Mouse (Mus musculus) neural tube, embryonic 11.5 days (tissue): ENCODE measurements around the gene Cd163. TPM values are rescaled to one million over a fixed set of nuclear protein-coding genes. Genes with fewer than 3 reads are reported as not detected.

Source experiments
- ATAC-seq: fragments of 200-750 bp; cut with Nextera tagmentation; 2 replicates; pipeline ENCODE4 v1.8.0; 2017; ENCODE audit warnings: moderate number of reproducible peaks, mild to moderate bottlenecking, moderate TSS enrichment, moderate library complexity; ENCODE audit not compliant: insufficient read depth, low FRiP score, low TSS enrichment
- DNase-seq: peaks from one replicate; pipeline ENCODE4 v3.0.0-alpha.2; 2015; ENCODE audit warnings: low spot score
- H3K27ac ChIP-seq: fragments of 300-500 bp; sonication (generic); 2 replicates; pipeline ENCODE4 v1.5.1; 2014; ENCODE audit warnings: low read depth, mild to moderate bottlenecking, low read length
- H3K27me3 ChIP-seq: fragments of 300-500 bp; sonication (generic); 2 replicates; pipeline ENCODE4 v1.6.1; 2014; ENCODE audit warnings: mild to moderate bottlenecking, low read length, mixed read lengths; ENCODE audit not compliant: control insufficient read depth, insufficient read depth
- H3K36me3 ChIP-seq: fragments of 300-500 bp; sonication (generic); 2 replicates; pipeline ENCODE4 v1.6.1; 2014; ENCODE audit warnings: mild to moderate bottlenecking, low read length, moderate library complexity, mixed read lengths; ENCODE audit not compliant: control insufficient read depth, insufficient read depth
- H3K4me1 ChIP-seq: fragments of 300-500 bp; sonication (generic); 2 replicates; pipeline ENCODE4 v1.6.1; 2014; ENCODE audit warnings: low read length, mixed read lengths; ENCODE audit not compliant: control insufficient read depth, insufficient read depth
- H3K4me2 ChIP-seq: fragments of 300-500 bp; sonication (generic); 2 replicates; pipeline ENCODE4 v1.6.1; 2014; ENCODE audit warnings: low read depth, mild to moderate bottlenecking, moderate library complexity
- H3K4me3 ChIP-seq: fragments of 300-500 bp; sonication (generic); 2 replicates; pipeline ENCODE4 v1.5.1; 2014; ENCODE audit warnings: low read depth, low read length
- H3K9ac ChIP-seq: fragments of 300-500 bp; sonication (generic); 2 replicates; pipeline ENCODE4 v1.6.1; 2014; ENCODE audit warnings: mild to moderate bottlenecking, low read length
- H3K9me3 ChIP-seq: fragments of 300-500 bp; sonication (generic); 2 replicates; pipeline ENCODE4 v1.6.1; 2016; ENCODE audit warnings: low read length; ENCODE audit not compliant: control insufficient read depth
- WGBS: fragments of 180-500 bp; shearing (Covaris S2); extraction: QIAGEN DNeasy Blood & Tissue Kit; methylation state at CpG from one replicate; pipeline ENCODE4 v1.1.7; 2014; 5-methylcytosine and 5-hydroxymethylcytosine counted together
- polyA plus RNA-seq: library from polyadenylated mRNA; unstranded; fragments of >200 nt; fragmentation: Nextera tagmentation; extraction: Ambion mirVana; gene quantifications from 2 replicates; pipeline ENCODE4 v1.2.1, GENCODE M21; 2014

The Cd163 gene
- not detected in 2 replicates for polyA plus RNA-seq

GRCm38 (mm10) chr6:124304356-124304755, at the start of gene Cd163:
Gene Cd163, plus strand, starts transcription at chr6:124304656.
- H3K9ac ChIP-seq: no peak within 1 kb of the TSS
- H3K36me3 ChIP-seq: no peaks in the 10 kb centered on the region
- no peak within 1 kb of the TSS for H3K27ac ChIP-seq
- H3K27me3 ChIP-seq: no peaks in the 10 kb centered on the region
- WGBS: 87% methylated on average over 4 of the region's 4 CpGs
- ATAC-seq (no peak), DNase-seq (no peak)
- no peaks in the 10 kb centered on the region for H3K4me1 ChIP-seq
- no peak within 1 kb of the TSS for H3K4me3 ChIP-seq
- H3K4me2 ChIP-seq: no peak within 1 kb of the TSS
- H3K9me3 ChIP-seq: no peaks in the 10 kb centered on the region

DNA sequence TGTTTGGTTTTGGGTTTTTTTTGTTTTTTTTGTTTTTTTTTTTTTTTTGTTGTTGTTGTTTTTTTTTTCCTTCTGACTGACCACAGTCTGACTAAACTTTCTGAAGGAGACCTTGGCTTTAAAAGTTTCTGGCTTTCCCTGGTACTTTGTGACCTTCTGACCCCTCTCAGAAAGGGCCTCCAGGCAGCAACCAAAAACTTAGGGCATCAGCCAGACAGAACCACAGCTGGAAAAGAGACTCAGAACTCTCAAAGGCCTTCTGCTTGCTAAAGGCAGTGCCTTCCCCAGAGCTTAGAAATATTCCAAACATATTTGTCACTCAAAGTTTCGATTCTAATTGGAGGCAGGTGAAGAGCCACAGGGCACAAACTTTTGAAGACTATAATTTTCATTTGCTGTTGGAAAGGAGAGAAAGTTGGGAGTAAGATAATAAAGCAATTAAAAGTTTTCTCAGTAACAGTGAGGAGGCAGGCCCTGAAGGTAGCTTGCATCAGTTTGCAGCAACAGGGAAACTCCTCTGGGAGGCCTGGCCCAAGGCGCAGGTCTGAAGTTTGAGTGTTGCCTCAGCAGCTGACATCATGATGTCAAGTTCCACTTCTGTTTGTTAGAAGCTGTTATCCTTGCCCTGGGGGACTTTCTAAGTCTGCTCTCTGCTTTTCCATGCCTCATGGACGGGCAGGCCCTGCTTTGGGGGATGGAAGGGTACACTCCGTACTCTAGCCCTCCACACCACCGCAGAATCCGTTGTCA, 48.6 kb upstream of the Cd163 start:
- Histone ChIP-seq H3K4me2 (no peak overlapping the region), H3K4me3 (no peak overlapping the region), H3K27me3 (no peaks in the 10 kb centered on the region), H3K9me3 (no peaks in the 10 kb centered on the region), H3K36me3 (no peaks in the 10 kb centered on the region), H3K27ac (no peak overlapping the region), H3K9ac (no peak overlapping the region), H3K4me1 (no peaks in the 10 kb centered on the region)
- DNase-seq: no peak
- 68% methylated on average over 6 of the region's 6 CpGs for WGBS
- ATAC-seq: no peak

DNA sequence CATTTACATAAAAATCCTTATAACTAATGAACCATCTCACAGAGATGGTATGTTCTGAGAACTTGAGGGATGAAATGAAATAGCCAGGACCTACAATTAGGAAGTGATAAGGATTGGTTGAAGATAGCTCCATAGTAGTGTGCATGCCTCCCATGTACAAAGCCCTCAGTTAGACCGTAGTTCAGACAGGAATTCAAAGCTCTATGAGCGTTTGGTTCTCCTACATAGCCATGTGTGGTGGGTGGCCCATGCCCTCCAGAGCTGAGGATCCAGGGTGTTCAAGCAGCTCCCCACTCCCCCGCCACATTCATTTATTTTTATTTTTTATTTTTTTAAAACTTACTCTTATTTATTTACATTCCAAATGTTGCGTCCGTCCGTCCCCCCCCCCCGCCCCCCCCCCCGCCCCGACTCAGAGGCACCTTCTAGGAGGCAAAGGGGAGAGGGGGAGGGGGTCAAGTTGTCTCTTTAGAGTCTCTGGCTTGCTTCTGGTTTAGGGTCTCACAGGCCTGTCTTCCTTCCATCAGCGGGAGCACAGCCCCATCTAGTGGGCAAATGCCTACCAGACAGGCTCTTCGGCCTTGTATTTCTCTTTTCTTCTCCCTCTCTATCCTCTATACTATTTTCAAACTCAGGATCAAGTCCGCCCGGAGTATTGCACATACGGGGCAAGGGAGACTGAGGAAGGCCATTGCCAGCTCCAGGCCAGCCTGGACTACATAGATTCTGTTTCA, 44.1 kb upstream of the Cd163 start:
- Histone ChIP-seq H3K36me3 (no peaks in the 10 kb centered on the region), H3K9ac (no peak overlapping the region), H3K4me3 (no peak overlapping the region), H3K27me3 (no peaks in the 10 kb centered on the region), H3K9me3 (no peaks in the 10 kb centered on the region), H3K4me2 (no peak overlapping the region), H3K27ac (no peak overlapping the region), H3K4me1 (no peaks in the 10 kb centered on the region)
- WGBS: 30% methylated on average over 11 of the region's 14 CpGs
- ATAC-seq (peak; percentile 75; the same call in 1 of the 2 replicates), DNase-seq (peak; percentile 82)

GRCm38 (mm10) chr6:124262696-124263095, 41.8 kb upstream of the Cd163 start:
- Histone ChIP-seq H3K4me2 (no peak overlapping the region), H3K4me3 (no peak overlapping the region), H3K9ac (no peak overlapping the region), H3K4me1 (no peaks in the 10 kb centered on the region), H3K9me3 (no peaks in the 10 kb centered on the region), H3K27me3 (no peaks in the 10 kb centered on the region), H3K36me3 (no peaks in the 10 kb centered on the region), H3K27ac (no peak overlapping the region)
- ATAC-seq (peak; percentile 39; the same call in 1 of the 2 replicates), DNase-seq (peak; percentile 72)
- 4% methylated on average over 3 of the region's 3 CpGs for WGBS

DNA sequence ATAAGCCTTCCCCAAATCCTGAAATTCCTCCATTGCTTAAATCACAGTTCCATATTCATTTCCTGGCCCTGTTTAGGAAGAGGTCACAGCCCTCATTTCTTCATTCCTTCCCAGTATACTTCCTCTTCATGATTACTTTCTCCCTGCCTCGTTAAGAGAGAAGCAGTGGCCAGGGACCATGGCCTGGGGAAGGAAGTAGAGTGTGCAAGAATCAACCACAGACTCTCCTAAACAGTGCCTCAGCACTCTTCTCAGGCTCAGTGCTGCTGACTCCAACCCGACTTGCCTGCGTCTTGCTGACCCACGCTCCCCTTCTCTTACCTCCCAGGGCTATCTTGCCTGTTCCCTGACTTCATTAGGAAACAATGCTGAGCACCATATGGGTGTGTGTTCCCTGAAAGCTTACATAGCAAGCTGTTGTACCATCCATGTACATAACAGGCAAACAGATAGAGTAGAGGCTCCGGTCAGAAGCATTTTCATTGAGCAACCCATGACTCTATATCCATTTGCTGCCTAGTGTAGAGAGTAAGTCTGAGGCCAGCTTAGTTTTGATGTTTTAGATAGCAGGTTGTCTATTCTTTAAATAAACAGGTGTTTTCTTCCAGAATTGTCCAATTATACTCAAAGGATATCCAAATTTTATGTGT, 31.1 kb upstream of the Cd163 start:
- Histone ChIP-seq H3K4me3 (no peak overlapping the region), H3K27me3 (no peaks in the 10 kb centered on the region), H3K4me2 (no peak overlapping the region), H3K27ac (no peak overlapping the region), H3K4me1 (no peaks in the 10 kb centered on the region), H3K9me3 (no peaks in the 10 kb centered on the region), H3K36me3 (no peaks in the 10 kb centered on the region), H3K9ac (no peak overlapping the region)
- WGBS: 90% methylated on average over 5 of the region's 5 CpGs
- no peak for ATAC-seq
- DNase-seq: no peak

GRCm38 (mm10) chr6:124277641-124278040, 26.8 kb upstream of the Cd163 start:
- no peak overlapping the region for H3K4me2 ChIP-seq
- no peak overlapping the region for H3K27ac ChIP-seq
- no peaks in the 10 kb centered on the region for H3K36me3 ChIP-seq
- WGBS: 88% methylated on average over 5 of the region's 5 CpGs
- H3K9me3 ChIP-seq: no peaks in the 10 kb centered on the region
- no peaks in the 10 kb centered on the region for H3K4me1 ChIP-seq
- no peaks in the 10 kb centered on the region for H3K27me3 ChIP-seq
- ATAC-seq (no peak), DNase-seq (no peak)
- no peak overlapping the region for H3K9ac ChIP-seq
- H3K4me3 ChIP-seq: no peak overlapping the region

- no peak overlapping the region for H3K27ac ChIP-seq
- H3K27me3 ChIP-seq: no peaks in the 10 kb centered on the region
- no peaks in the 10 kb centered on the region for H3K9me3 ChIP-seq
- no peak for ATAC-seq
- DNase-seq: no peak
- no peaks in the 10 kb centered on the region for H3K4me1 ChIP-seq
- H3K36me3 ChIP-seq: no peaks in the 10 kb centered on the region
- no peak overlapping the region for H3K4me2 ChIP-seq
- no peak overlapping the region for H3K4me3 ChIP-seq
- WGBS: 87% methylated on average over 5 of the region's 5 CpGs
- no peak overlapping the region for H3K9ac ChIP-seq
Observed at GRCm38 (mm10) chr6:124278291-124278690, 26.2 kb upstream of the Cd163 start.

DNA sequence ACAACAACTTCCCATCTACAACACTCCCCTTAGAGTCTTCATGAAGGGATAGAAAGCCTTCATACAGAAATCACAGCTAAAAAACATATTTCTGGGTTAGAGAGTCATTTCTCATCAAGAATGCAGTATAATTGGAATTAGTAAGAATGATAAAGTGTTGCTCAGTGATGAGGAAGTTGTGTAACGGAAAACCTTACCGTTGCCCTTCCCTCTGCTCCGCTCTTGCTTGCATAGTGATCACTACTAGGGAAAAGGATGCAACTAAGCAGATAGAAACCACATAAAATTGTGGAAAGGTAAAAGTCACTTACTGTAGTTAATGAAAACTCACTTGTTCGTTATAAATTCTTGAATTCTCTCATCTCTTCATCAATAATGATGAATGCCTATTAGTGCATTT, 21.7 kb upstream of the Cd163 start:
- H3K27ac ChIP-seq: no peak overlapping the region
- 89% methylated on average over 4 of the region's 4 CpGs for WGBS

More for the DNA sequence above, 21.7 kb upstream of the Cd163 start:
- Histone ChIP-seq H3K9me3 (no peaks in the 10 kb centered on the region), H3K36me3 (no peaks in the 10 kb centered on the region), H3K4me3 (no peak overlapping the region), H3K4me2 (no peak overlapping the region), H3K4me1 (no peaks in the 10 kb centered on the region), H3K9ac (no peak overlapping the region), H3K27me3 (no peaks in the 10 kb centered on the region)
- DNase-seq (no peak), ATAC-seq (no peak)
